In genomic region chr3:145365227-145365626, GRCm38 (mm10) we compare ENCODE assay signal across 11 mouse cellular contexts.
DNase-seq lines count a peak whose midpoint lies in the region; ATAC-seq and TF ChIP-seq lines count a peak whose summit lies in the region.
"Had no signal": no experiment of that assay in that cellular context is flagged by ENCODE, and none has a peak within 500 bp of the region (broad histone marks: within the 10 kb centered on the region; RNA-seq: fewer than 3 reads in every experiment).

No protein-coding gene starts in this region.

- no peak for ATAC-seq in heart, postnatal 0 days (ENCODE audit: insufficient read depth, low read depth)
- no peak for ATAC-seq in lung, embryonic 14.5 days (ENCODE audit: insufficient read depth)

- no peaks in the 10 kb centered on the region for H3K9me3 ChIP-seq in heart, postnatal 0 days (replicated peaks; ENCODE audit: control insufficient read depth, low read length)
- no peaks in the 10 kb centered on the region for H3K9me3 ChIP-seq in lung, embryonic 14.5 days (ENCODE audit: low read depth, low read length)
- H3K9me3 ChIP-seq: embryonic facial prominence, embryonic 13.5 days; heart, embryonic 13.5 days; liver, embryonic 13.5 days had no signal

- TF ChIP-seq CTCF in heart, postnatal 0 days (IDR thresholded peaks at IDR 0.05; ENCODE audit: low read depth) = peak; percentile 25
- peak; percentile 39 for TF ChIP-seq CTCF in lung, embryonic 14.5 days (IDR thresholded peaks at IDR 0.05; ENCODE audit: low read depth)

- intact Hi-C loops in heart, postnatal 36 days (cut with DNase I) = loop anchor here (5.0 kb wide), 1 partner anchor 72 kb away; no protein-coding TSS in a partner anchor

- H3K9ac ChIP-seq in heart, postnatal 0 days (replicated peaks; ENCODE audit: low read depth, low read length) = no peak overlapping the region
- H3K9ac ChIP-seq in lung, embryonic 14.5 days = no peak overlapping the region
- H3K9ac ChIP-seq: embryonic facial prominence, embryonic 13.5 days; heart, embryonic 13.5 days; liver, embryonic 13.5 days had no signal

- H3K4me3 ChIP-seq in heart, postnatal 0 days (ENCODE audit: low read depth, low read length) = no peak overlapping the region
- no peak overlapping the region for H3K4me3 ChIP-seq in lung, embryonic 14.5 days (ENCODE audit: low read depth, low read length)
- H3K4me3 ChIP-seq: embryonic facial prominence, embryonic 13.5 days; heart, embryonic 13.5 days; liver, embryonic 13.5 days had no signal

- no peak for TF ChIP-seq EP300 in heart, postnatal 0 days (IDR thresholded peaks at IDR 0.05; ENCODE audit: low read depth)

- 38% methylated on average over 3 of the region's 3 CpGs for WGBS in heart, postnatal 0 days
- WGBS in lung, embryonic 14.5 days = 30% methylated on average over 3 of the region's 3 CpGs

- no peak overlapping the region for H3K4me2 ChIP-seq in heart, postnatal 0 days (ENCODE audit: low read depth, low read length)
- no peak overlapping the region for H3K4me2 ChIP-seq in lung, embryonic 14.5 days
- H3K4me2 ChIP-seq: embryonic facial prominence, embryonic 13.5 days; heart, embryonic 13.5 days; liver, embryonic 13.5 days had no signal

- H3K27me3 ChIP-seq in heart, postnatal 0 days (ENCODE audit: control insufficient read depth, insufficient read depth, low read length) = no peaks in the 10 kb centered on the region
- no peaks in the 10 kb centered on the region for H3K27me3 ChIP-seq in lung, embryonic 14.5 days (ENCODE audit: insufficient read depth, low read length)
- H3K27me3 ChIP-seq: embryonic facial prominence, embryonic 13.5 days; heart, embryonic 13.5 days; liver, embryonic 13.5 days had no signal

- no peak for DNase-seq in heart, postnatal 0 days (ENCODE audit: low spot score)
- no peak for DNase-seq in heart, postnatal 36 days
- DNase-seq in lung, embryonic 14.5 days = peak; percentile 45
- DNase-seq in lung, adult 18-20 months = no peak
- DNase-seq in NIH3T3 (ENCODE audit: low read depth) = peak; percentile 50
- peak; percentile 25 for DNase-seq in lung, postnatal 36 days
- DNase-seq in urinary bladder, postnatal 25 days (ENCODE audit: low spot score) = no peak
- no peak for DNase-seq in gastrocnemius, postnatal 25 days
- DNase-seq: liver, embryonic 13.5 days had no signal

- H3K36me3 ChIP-seq in heart, postnatal 0 days (replicated peaks; ENCODE audit: control insufficient read depth, insufficient read depth, low read length) = no peaks in the 10 kb centered on the region
- H3K36me3 ChIP-seq in lung, embryonic 14.5 days (ENCODE audit: insufficient read depth) = no peaks in the 10 kb centered on the region
- H3K36me3 ChIP-seq: embryonic facial prominence, embryonic 13.5 days; heart, embryonic 13.5 days; liver, embryonic 13.5 days had no signal

- H3K4me1 ChIP-seq in heart, postnatal 0 days (ENCODE audit: control insufficient read depth, insufficient read depth) = no peaks in the 10 kb centered on the region
- no peaks in the 10 kb centered on the region for H3K4me1 ChIP-seq in lung, embryonic 14.5 days (ENCODE audit: insufficient read depth)
- H3K4me1 ChIP-seq: heart, embryonic 13.5 days; liver, embryonic 13.5 days had no signal

- no peak overlapping the region for H3K27ac ChIP-seq in heart, postnatal 0 days (ENCODE audit: low read depth)
- no peak overlapping the region for H3K27ac ChIP-seq in lung, embryonic 14.5 days (ENCODE audit: low read depth)
- H3K27ac ChIP-seq: embryonic facial prominence, embryonic 13.5 days; heart, embryonic 13.5 days; liver, embryonic 13.5 days had no signal

Comparison
In these comparisons a context has a peak if more than half of its experiments do, and no peak if none do; other contexts are left out.
1. DNase-seq: peak in lung, embryonic 14.5 days (single experiment), NIH3T3 (single experiment) and lung, postnatal 36 days (single experiment); none in heart, postnatal 0 days (single experiment), heart, postnatal 36 days (0 of 2), lung, adult 18-20 months (0 of 2), urinary bladder, postnatal 25 days (single experiment) and gastrocnemius, postnatal 25 days (single experiment).